Mouse (Mus musculus) kidney, adult 2 months (tissue): ENCODE results near the gene Slc25a14. TPM values are rescaled to one million over a fixed set of nuclear protein-coding genes. Genes with fewer than 3 reads are reported as not detected.
A peak's percentile ranks its signal among the peaks of the same experiment; 100 is the strongest.

Experiments
- DNase-seq: peaks from one replicate; pipeline ENCODE4 v3.0.0; 2021
- H3K27ac ChIP-seq: fragments of 200-500 bp; 2 replicates; pipeline ENCODE4 v1.5.1; 2012; ENCODE audit warnings: low read depth, low read length, control low read depth, inconsistent platforms; ENCODE audit not compliant: insufficient read depth
- H3K27me3 ChIP-seq: fragments of 200-500 bp; replicated peaks from 2 replicates; pipeline ENCODE4 v1.6.1; 2012; ENCODE audit warnings: mild to moderate bottlenecking, moderate library complexity, low read length, inconsistent platforms; ENCODE audit not compliant: control insufficient read depth, insufficient read depth
- H3K36me3 ChIP-seq: fragments of 200-500 bp; 2 replicates; pipeline ENCODE4 v1.6.1; 2012; ENCODE audit warnings: mild to moderate bottlenecking, moderate library complexity, low read length, inconsistent platforms; ENCODE audit not compliant: control insufficient read depth, insufficient read depth
- H3K4me1 ChIP-seq: fragments of 200-500 bp; 2 replicates; pipeline ENCODE4 v1.6.1; 2011; ENCODE audit warnings: low read length; ENCODE audit not compliant: control insufficient read depth, insufficient read depth
- H3K4me3 ChIP-seq: fragments of 200-500 bp; 2 replicates; pipeline ENCODE4 v1.5.1; 2011; ENCODE audit warnings: mild to moderate bottlenecking, low read depth, low read length, control low read depth; ENCODE audit not compliant: insufficient read depth
- CTCF ChIP-seq: fragments of 200-500 bp; conservative IDR thresholded peaks from 2 replicates; pipeline ENCODE4 v1.5.1; 2011; ENCODE audit warnings: low read depth, mild to moderate bottlenecking, control low read depth, low read length, moderate library complexity, mixed read lengths; ENCODE audit not compliant: insufficient read depth, insufficient read length
- POLR2A ChIP-seq: fragments of 200-500 bp; IDR thresholded peaks from one replicate; pipeline ENCODE4 v1.6.1; 2011; ENCODE audit warnings: low read depth, low read length, control low read depth
- whole genome bisulfite sequencing: fragments of 180-500 bp; shearing (Covaris S2); methylation state at CpG from one replicate; pipeline ENCODE4 v1.1.7; 2018; 5-methylcytosine and 5-hydroxymethylcytosine counted together
- polyA plus RNA-seq: library from polyadenylated mRNA; depleted of rRNA; stranded (reverse); fragments of >200 nt; gene quantifications from 2 replicates; pipeline ENCODE4 v1.2.3, GENCODE M21; 2012

Gene Slc25a14
- polyA plus RNA-seq, 1 experiment = 5.0 TPM

GRCm38 (mm10) chrX:48623049-48623378 is 199 bp upstream of the Slc25a14 start:
- no peak for DNase-seq
- H3K4me3 ChIP-seq = peak overlapping the region; percentile 90
- 2% methylated on average over 4 of the region's 4 CpGs for WGBS
- H3K36me3 ChIP-seq = no peaks in the 10 kb centered on the region
- TF ChIP-seq POLR2A (no peak), CTCF (no peak)
- H3K27ac ChIP-seq = peak overlapping the region; percentile 39; the same call in 1 of the 2 replicates
- no peaks in the 10 kb centered on the region for H3K27me3 ChIP-seq
- no peaks in the 10 kb centered on the region for H3K4me1 ChIP-seq

GRCm38 (mm10) chrX:48624054-48624420 is 824 bp downstream of the Slc25a14 start:
- no peak for DNase-seq
- H3K4me1 ChIP-seq = no peaks in the 10 kb centered on the region
- peak overlapping the region; percentile 90 for H3K4me3 ChIP-seq
- WGBS = 3% methylated on average over 9 of the region's 9 CpGs
- no peaks in the 10 kb centered on the region for H3K27me3 ChIP-seq
- TF ChIP-seq CTCF (no peak), POLR2A (no peak)
- no peak overlapping the region for H3K27ac ChIP-seq
- no peaks in the 10 kb centered on the region for H3K36me3 ChIP-seq

- H3K4me3 ChIP-seq = no peak overlapping the region
- H3K36me3 ChIP-seq = no peaks in the 10 kb centered on the region
- no peak overlapping the region for H3K27ac ChIP-seq
- no peak for DNase-seq
- no peaks in the 10 kb centered on the region for H3K27me3 ChIP-seq
- WGBS = 60% methylated on average over 2 of the region's 2 CpGs
- no peak for TF ChIP-seq POLR2A
- TF ChIP-seq CTCF = peak; percentile 19; the same call in 1 of the 2 replicates
- no peaks in the 10 kb centered on the region for H3K4me1 ChIP-seq
These were observed 13.8 kb downstream of the Slc25a14 start for GRCm38 (mm10) chrX:48637032-48637431.

- DNase-seq = peak; percentile 24
- no peaks in the 10 kb centered on the region for H3K36me3 ChIP-seq
- H3K4me3 ChIP-seq = no peak overlapping the region
- TF ChIP-seq CTCF (peak; percentile 51), POLR2A (no peak)
- no peaks in the 10 kb centered on the region for H3K27me3 ChIP-seq
- no peaks in the 10 kb centered on the region for H3K4me1 ChIP-seq
- no peak overlapping the region for H3K27ac ChIP-seq
- WGBS = 94% methylated on average over 2 of the region's 2 CpGs
These were observed 20.9 kb downstream of the Slc25a14 start for GRCm38 (mm10) chrX:48644122-48644521.

GRCm38 (mm10) chrX:48666807-48667206 is 43.6 kb downstream of the Slc25a14 start:
- Histone ChIP-seq H3K4me3 (no peak overlapping the region), H3K27ac (no peak overlapping the region)
- WGBS = 27% methylated on average over 6 of the region's 6 CpGs

GRCm38 (mm10) chrX:48669588-48669987 is 46.4 kb downstream of the Slc25a14 start:
- Histone ChIP-seq H3K27ac (no peak overlapping the region), H3K4me3 (no peak overlapping the region), H3K36me3 (no peaks in the 10 kb centered on the region), H3K4me1 (no peaks in the 10 kb centered on the region), H3K27me3 (no peaks in the 10 kb centered on the region)
- no peak for DNase-seq
- TF ChIP-seq POLR2A (no peak), CTCF (no peak)
- 80% methylated on average over 3 of the region's 3 CpGs for WGBS

More at GRCm38 (mm10) chrX:48666807-48667206, 43.6 kb downstream of the Slc25a14 start:
- Histone ChIP-seq H3K4me1 (no peaks in the 10 kb centered on the region), H3K27me3 (no peaks in the 10 kb centered on the region), H3K36me3 (no peaks in the 10 kb centered on the region)
- TF ChIP-seq CTCF = no peak
- no peak for TF ChIP-seq POLR2A
- DNase-seq = no peak

GRCm38 (mm10) chrX:48671714-48672113 is 48.5 kb downstream of the Slc25a14 start:
- no peak overlapping the region for H3K27ac ChIP-seq
- no peaks in the 10 kb centered on the region for H3K36me3 ChIP-seq
- no peaks in the 10 kb centered on the region for H3K4me1 ChIP-seq
- DNase-seq = no peak
- TF ChIP-seq POLR2A (no peak), CTCF (no peak)
- no peak overlapping the region for H3K4me3 ChIP-seq
- 23% methylated on average over 3 of the region's 3 CpGs for WGBS
- no peaks in the 10 kb centered on the region for H3K27me3 ChIP-seq

- 48% methylated on average over 4 of the region's 4 CpGs for WGBS
- H3K4me1 ChIP-seq = no peaks in the 10 kb centered on the region
- no peaks in the 10 kb centered on the region for H3K36me3 ChIP-seq
- TF ChIP-seq CTCF (no peak), POLR2A (no peak)
- H3K4me3 ChIP-seq = no peak within 1 kb of the TSS
- DNase-seq = no peak
- H3K27ac ChIP-seq = no peak within 1 kb of the TSS
- no peaks in the 10 kb centered on the region for H3K27me3 ChIP-seq
These were observed 51.0 kb downstream of the Slc25a14 start, which contains the start of gene Gpr119 for GRCm38 (mm10) chrX:48674171-48674570. Gpr119 (minus strand) TSS chrX:48674478.
